Mouse (Mus musculus): ENCODE measurements around the gene Itpr3. TPM values are rescaled to one million over a fixed set of nuclear protein-coding genes. Genes with fewer than 3 reads are reported as not detected.

Itpr3 gene
- polyA plus RNA-seq (2012; rRNA removed): 1.2 and 1.4 TPM in 2 replicates

DNA sequence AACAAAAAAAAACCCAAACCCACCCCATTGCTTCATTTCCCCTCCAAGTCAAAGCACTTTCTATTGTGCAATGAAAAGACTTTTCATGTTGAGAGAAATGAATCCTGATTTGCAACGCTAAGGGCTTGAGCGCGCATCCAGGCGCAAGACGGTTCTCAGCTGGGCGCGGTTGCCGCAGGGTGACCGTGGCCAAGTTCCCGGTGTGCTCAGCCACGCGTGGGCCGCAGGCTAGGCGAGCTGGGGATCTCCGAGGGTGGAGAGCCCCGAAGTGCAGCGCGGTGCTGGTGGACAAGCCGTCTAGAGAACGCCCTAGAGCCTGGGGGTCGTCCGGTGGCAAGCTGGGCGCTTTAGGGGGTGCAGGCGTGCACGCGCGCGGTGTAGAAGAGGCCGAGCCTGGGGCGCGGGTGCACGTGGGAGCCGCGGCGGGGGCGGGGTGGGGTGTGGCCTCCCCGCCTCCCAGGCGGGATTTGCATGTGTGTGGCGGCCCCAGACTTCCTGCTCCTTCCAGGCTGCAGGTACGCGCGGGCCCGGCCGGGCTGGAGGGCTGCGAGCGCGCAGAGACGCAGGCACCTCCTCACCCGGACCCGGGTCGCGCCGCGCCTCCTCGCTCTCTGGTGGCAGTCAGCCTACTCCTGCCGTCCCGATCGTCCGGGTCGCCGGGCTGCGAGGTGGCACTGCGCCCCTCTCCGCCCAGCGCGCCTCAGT lies at the start of gene Itpr3:
TSS of gene Itpr3 (plus strand) at position 493 of the 705 bp plus-strand sequence.

DNA sequence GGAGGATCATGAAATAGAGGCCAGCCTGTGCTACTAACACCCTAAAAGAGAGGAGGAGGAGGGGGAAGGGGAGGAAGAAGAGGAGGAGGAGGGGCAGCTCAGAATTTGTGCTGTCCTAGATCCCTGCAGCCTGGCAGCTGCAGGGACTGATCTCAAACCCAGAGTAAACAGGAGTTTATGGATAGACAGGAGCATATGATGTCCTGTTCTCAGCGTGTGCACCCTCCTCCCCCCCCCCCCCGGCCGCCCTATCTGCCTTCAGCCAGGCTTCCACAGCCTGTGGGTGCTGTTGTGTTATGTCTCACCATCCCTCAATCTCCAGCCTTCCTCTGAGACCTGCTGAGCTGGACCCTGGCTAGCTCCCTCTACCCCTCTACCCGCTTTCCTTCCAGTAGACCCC lies 28.2 kb upstream of the Itpr3 start, which contains the start of gene Bak1:
TSS of gene Bak1 (minus strand) at position 101 of the 400 bp plus-strand sequence.

DNA sequence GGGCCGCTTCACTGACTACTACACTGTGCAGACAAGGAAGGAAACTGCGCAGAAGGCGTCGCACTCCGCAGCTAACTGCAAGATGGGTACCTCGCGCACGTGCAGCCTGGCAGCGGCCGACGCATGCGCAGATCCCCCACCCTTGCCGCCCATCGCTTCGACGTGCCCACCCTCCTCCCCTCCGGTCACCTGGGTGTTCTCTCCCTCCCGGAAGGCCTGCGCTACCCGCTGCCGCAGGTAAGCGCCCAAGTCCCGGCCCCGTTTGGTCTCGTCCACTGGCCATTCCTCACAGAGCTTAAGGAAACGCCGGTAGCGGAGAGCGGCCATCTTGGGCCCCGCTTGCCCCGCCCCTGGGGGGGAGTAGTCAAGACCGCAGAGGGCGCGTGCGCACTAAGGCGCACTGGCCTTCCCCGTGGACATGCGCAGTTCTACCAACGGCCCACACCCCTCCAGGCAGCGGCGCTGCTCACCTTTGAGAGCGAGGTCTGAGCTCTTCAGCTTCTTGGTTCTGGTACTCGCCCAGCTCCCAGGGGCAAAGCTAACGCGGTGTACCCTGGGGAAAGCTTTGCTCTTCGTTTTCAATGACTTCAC lies 76.5 kb downstream of the Itpr3 start, which contains the start of gene Uqcc2:
TSS of gene Uqcc2 (minus strand) at position 366 of the 591 bp plus-strand sequence.

DNA sequence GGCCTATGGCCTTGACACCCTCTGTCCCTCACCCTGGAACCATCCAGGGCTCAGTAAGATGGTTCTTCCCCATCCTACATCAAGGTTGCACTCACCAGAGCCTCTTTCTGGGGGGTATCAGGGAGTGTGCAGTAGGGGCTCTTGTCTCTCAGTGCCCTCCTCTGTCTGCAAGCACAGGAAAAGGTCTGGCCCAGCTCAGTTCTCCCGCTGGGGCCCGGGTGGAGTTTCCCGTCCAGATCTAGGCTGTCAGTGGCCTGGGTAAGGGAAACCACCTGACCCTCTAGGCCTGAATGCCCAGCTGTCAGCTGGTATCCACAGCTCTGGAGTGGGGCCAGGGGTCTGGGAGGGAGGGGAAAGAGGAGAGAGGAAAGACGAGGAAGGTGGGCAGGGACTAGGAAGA lies 110.4 kb downstream of the Itpr3 start, which contains the start of gene Ip6k3:
TSS of gene Ip6k3 (minus strand) at position 251 of the 400 bp plus-strand sequence.

Other genes starting within 250 kb of the Itpr3 start
- not detected in 2 replicates for gene Nkx2-5, start 212.3 kb upstream of the Itpr3 start, polyA plus RNA-seq (2012; rRNA removed)
- 6.3 and 8.5 TPM in 2 replicates for gene Kifc5b, start 140.2 kb upstream of the Itpr3 start, polyA plus RNA-seq (2012; rRNA removed)
- gene Phf1, start 124.3 kb upstream of the Itpr3 start, polyA plus RNA-seq (2012; rRNA removed): 8.9 and 9.6 TPM in 2 replicates
- 49.2 and 54.1 TPM in 2 replicates for gene Cuta, start 117.7 kb upstream of the Itpr3 start, polyA plus RNA-seq (2012; rRNA removed)
- 1.9 and 2.7 TPM in 2 replicates for gene Syngap1, start 116.1 kb upstream of the Itpr3 start, polyA plus RNA-seq (2012; rRNA removed)
- gene Zbtb9, start 84.1 kb upstream of the Itpr3 start, polyA plus RNA-seq (2012; rRNA removed): 3.7 and 4.3 TPM in 2 replicates
- 17.1 and 18.0 TPM in 2 replicates for gene Bak1, start 28.3 kb upstream of the Itpr3 start, polyA plus RNA-seq (2012; rRNA removed)
- 77.1 and 90.8 TPM in 2 replicates for gene Uqcc2, start 76.6 kb downstream of the Itpr3 start, polyA plus RNA-seq (2012; rRNA removed)
- 0.02 and 0.05 TPM in 2 replicates for gene Ip6k3, start 110.5 kb downstream of the Itpr3 start, polyA plus RNA-seq (2012; rRNA removed)
- gene Lemd2, start 147.2 kb downstream of the Itpr3 start, polyA plus RNA-seq (2012; rRNA removed): 17.0 and 18.8 TPM in 2 replicates

All from liver, embryonic 18 days (tissue).